Mouse (Mus musculus): ENCODE results near the gene Mov10l1. TPM values are rescaled to one million over a fixed set of nuclear protein-coding genes. Genes with fewer than 3 reads are reported as not detected.

Gene Mov10l1
- polyA plus RNA-seq, 1 experiment, result 0.02 TPM

GRCm38 (mm10) chr15:88954368-88955072, 28.2 kb upstream of the Mov10l1 start, which contains the start of gene Ttll8:
Gene Ttll8, minus strand, starts transcription at chr15:88954418.
- DNase-seq, result peak in 1 of 2 experiments; percentile 11
- no peak for TF ChIP-seq POLR2A (IDR thresholded peaks at IDR 0.05; ENCODE audit: borderline replicate concordance, insufficient read depth, low read length)
- TF ChIP-seq CTCF (IDR thresholded peaks at IDR 0.05; ENCODE audit: borderline replicate concordance, insufficient read depth, low read depth, low read length), result no peak
- Histone ChIP-seq H3K27me3 (ENCODE audit: control insufficient read depth, insufficient read depth, low read length) (peaks cover 2% of the 10 kb centered on the region), H3K27ac (ENCODE audit: insufficient read depth, low read length) (no peak within 1 kb of the TSS), H3K4me1 (ENCODE audit: control insufficient read depth, insufficient read depth, low read length) (no peaks in the 10 kb centered on the region), H3K4me3 (replicated peaks; ENCODE audit: insufficient read depth, low read depth, low read length) (peak within 1 kb of the TSS; percentile 12)
- WGBS, result 6% methylated on average over 53 of the region's 53 CpGs

- H3K4me1 ChIP-seq (ENCODE audit: control insufficient read depth, insufficient read depth, low read length), result no peaks in the 10 kb centered on the region
- peaks cover 2% of the 10 kb centered on the region for H3K27me3 ChIP-seq (ENCODE audit: control insufficient read depth, insufficient read depth, low read length)
- 94% methylated on average over 6 of the region's 6 CpGs for WGBS
- H3K4me3 ChIP-seq (replicated peaks; ENCODE audit: insufficient read depth, low read depth, low read length), result no peak overlapping the region
- no peak for DNase-seq
- no peak for TF ChIP-seq CTCF (IDR thresholded peaks at IDR 0.05; ENCODE audit: borderline replicate concordance, insufficient read depth, low read depth, low read length)
- no peak for TF ChIP-seq POLR2A (IDR thresholded peaks at IDR 0.05; ENCODE audit: borderline replicate concordance, insufficient read depth, low read length)
- H3K27ac ChIP-seq (ENCODE audit: insufficient read depth, low read length), result no peak overlapping the region
Observed at GRCm38 (mm10) chr15:88955342-88955741, 27.4 kb upstream of the Mov10l1 start.

- no peak for DNase-seq
- TF ChIP-seq POLR2A (IDR thresholded peaks at IDR 0.05; ENCODE audit: borderline replicate concordance, insufficient read depth, low read length), result no peak
- TF ChIP-seq CTCF (IDR thresholded peaks at IDR 0.05; ENCODE audit: borderline replicate concordance, insufficient read depth, low read depth, low read length), result no peak
- 88% methylated on average over 4 of the region's 4 CpGs for WGBS
Observed at GRCm38 (mm10) chr15:88957522-88957921, 25.2 kb upstream of the Mov10l1 start.

GRCm38 (mm10) chr15:88964070-88964578, 18.6 kb upstream of the Mov10l1 start:
- no peak overlapping the region for H3K4me3 ChIP-seq (replicated peaks; ENCODE audit: insufficient read depth, low read depth, low read length)
- TF ChIP-seq CTCF (IDR thresholded peaks at IDR 0.05; ENCODE audit: borderline replicate concordance, insufficient read depth, low read depth, low read length), result no peak
- WGBS, result 93% methylated on average over 2 of the region's 2 CpGs
- DNase-seq, result no peak
- H3K27me3 ChIP-seq (ENCODE audit: control insufficient read depth, insufficient read depth, low read length), result no peaks in the 10 kb centered on the region
- H3K27ac ChIP-seq (ENCODE audit: insufficient read depth, low read length), result no peak overlapping the region
- no peaks in the 10 kb centered on the region for H3K4me1 ChIP-seq (ENCODE audit: control insufficient read depth, insufficient read depth, low read length)

More at GRCm38 (mm10) chr15:88957522-88957921, 25.2 kb upstream of the Mov10l1 start:
- H3K4me3 ChIP-seq (replicated peaks; ENCODE audit: insufficient read depth, low read depth, low read length), result no peak overlapping the region
- H3K27me3 ChIP-seq (ENCODE audit: control insufficient read depth, insufficient read depth, low read length), result peaks cover 2% of the 10 kb centered on the region
- no peak overlapping the region for H3K27ac ChIP-seq (ENCODE audit: insufficient read depth, low read length)
- H3K4me1 ChIP-seq (ENCODE audit: control insufficient read depth, insufficient read depth, low read length), result no peaks in the 10 kb centered on the region

DNA sequence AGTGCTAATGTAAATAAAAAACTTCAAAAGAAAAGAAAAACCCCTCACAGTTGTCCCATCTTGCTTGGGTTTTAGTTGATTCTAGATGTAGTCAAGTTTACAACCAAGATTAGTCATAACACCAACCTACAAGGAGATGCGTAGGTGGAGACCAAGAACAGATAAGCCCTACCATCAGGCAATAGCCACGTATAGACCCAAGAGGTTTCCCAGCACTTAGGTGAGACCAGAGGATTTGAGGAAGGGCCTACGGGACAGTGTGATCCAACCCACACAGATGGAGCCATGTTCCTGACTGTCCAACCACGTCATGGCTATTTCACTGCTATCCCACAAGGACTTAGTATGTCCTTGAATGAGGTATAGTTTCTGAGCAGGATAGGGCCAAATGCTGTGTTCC, 10.4 kb upstream of the Mov10l1 start:
- Histone ChIP-seq H3K4me3 (replicated peaks; ENCODE audit: insufficient read depth, low read depth, low read length) (no peak overlapping the region), H3K27me3 (ENCODE audit: control insufficient read depth, insufficient read depth, low read length) (no peaks in the 10 kb centered on the region), H3K27ac (ENCODE audit: insufficient read depth, low read length) (no peak overlapping the region), H3K4me1 (ENCODE audit: control insufficient read depth, insufficient read depth, low read length) (no peaks in the 10 kb centered on the region)
- DNase-seq, result no peak
- WGBS, result 92% methylated on average over 4 of the region's 4 CpGs
- TF ChIP-seq CTCF (IDR thresholded peaks at IDR 0.05; ENCODE audit: borderline replicate concordance, insufficient read depth, low read depth, low read length) (no peak), POLR2A (IDR thresholded peaks at IDR 0.05; ENCODE audit: borderline replicate concordance, insufficient read depth, low read length) (no peak)

- TF ChIP-seq CTCF (IDR thresholded peaks at IDR 0.05; ENCODE audit: borderline replicate concordance, insufficient read depth, low read depth, low read length) (no peak), POLR2A (IDR thresholded peaks at IDR 0.05; ENCODE audit: borderline replicate concordance, insufficient read depth, low read length) (no peak)
- H3K4me1 ChIP-seq (ENCODE audit: control insufficient read depth, insufficient read depth, low read length), result no peaks in the 10 kb centered on the region
- no peak within 1 kb of the TSS for H3K4me3 ChIP-seq (replicated peaks; ENCODE audit: insufficient read depth, low read depth, low read length)
- no peaks in the 10 kb centered on the region for H3K27me3 ChIP-seq (ENCODE audit: control insufficient read depth, insufficient read depth, low read length)
- peak in 1 of 2 experiments; percentile 30 for DNase-seq
- 24% methylated on average over 10 of the region's 10 CpGs for WGBS
- H3K27ac ChIP-seq (ENCODE audit: insufficient read depth, low read length), result no peak within 1 kb of the TSS
Observed at GRCm38 (mm10) chr15:88978281-88979137, 4.2 kb upstream of the Mov10l1 start, which contains the start of gene Mlc1. Gene Mlc1, minus strand, starts transcription at chr15:88979007.

DNA sequence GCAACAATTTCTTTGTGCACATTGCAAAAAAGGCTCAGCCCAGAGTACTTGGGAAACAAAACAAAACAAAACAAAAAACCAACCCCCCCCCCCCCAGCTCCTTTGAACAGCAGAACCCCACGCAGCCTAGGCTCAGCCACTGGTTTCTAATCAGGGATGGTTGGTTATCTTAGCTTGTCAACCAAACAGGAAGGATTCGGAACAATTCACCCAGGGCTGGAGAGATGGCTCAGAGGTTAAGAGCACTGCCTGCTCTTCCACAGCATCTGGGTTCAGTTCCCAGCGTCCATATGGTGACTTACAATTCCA, 3.6 kb upstream of the Mov10l1 start:
- no peak overlapping the region for H3K27ac ChIP-seq (ENCODE audit: insufficient read depth, low read length)

More for the DNA sequence above, 3.6 kb upstream of the Mov10l1 start:
- no peaks in the 10 kb centered on the region for H3K4me1 ChIP-seq (ENCODE audit: control insufficient read depth, insufficient read depth, low read length)
- WGBS, result 31% methylated on average over 3 of the region's 3 CpGs
- TF ChIP-seq CTCF (IDR thresholded peaks at IDR 0.05; ENCODE audit: borderline replicate concordance, insufficient read depth, low read depth, low read length) (no peak), POLR2A (IDR thresholded peaks at IDR 0.05; ENCODE audit: borderline replicate concordance, insufficient read depth, low read length) (no peak)
- DNase-seq, result no peak
- no peaks in the 10 kb centered on the region for H3K27me3 ChIP-seq (ENCODE audit: control insufficient read depth, insufficient read depth, low read length)
- no peak overlapping the region for H3K4me3 ChIP-seq (replicated peaks; ENCODE audit: insufficient read depth, low read depth, low read length)

Measured in cerebellum, adult 2 months (tissue).